Mouse (Mus musculus): ENCODE results near the gene Dynlt1a.
"Not testable (repeated sequence)": the region's sequence is repeated elsewhere in the genome, so short reads cannot be mapped to it uniquely, and the experiment has no call there.

GRCm38 (mm10) chr17:6321081-6321777 lies 3.9 kb upstream of the Dynlt1a start:
- TF ChIP-seq EP300, CTCF (IDR thresholded peaks at IDR 0.05; ENCODE audit: low read depth): not testable (repeated sequence)

All from heart, postnatal 0 days (tissue).